Mouse (Mus musculus): ENCODE data around the gene Casr.

Gene Casr

DNA sequence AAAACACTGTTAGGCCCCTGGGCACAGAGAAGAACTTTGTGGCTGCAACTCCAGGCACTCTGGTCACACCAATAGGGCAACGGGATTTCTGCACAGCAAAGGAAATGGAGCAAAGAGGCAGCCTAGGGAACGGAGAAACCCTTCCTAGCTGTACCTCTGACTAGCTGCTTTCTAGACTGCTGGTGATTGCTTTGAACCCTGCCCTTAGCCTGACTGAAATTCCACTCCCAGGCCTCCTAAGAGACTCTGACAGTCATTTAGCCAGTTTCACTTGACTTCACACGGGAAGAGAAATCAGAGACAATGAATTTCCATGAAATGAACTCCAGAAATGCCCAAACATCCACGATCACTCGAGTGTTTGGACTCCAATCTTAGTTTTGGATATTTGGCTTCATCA, 38.8 kb downstream of the Casr start:
- DNase-seq (ENCODE audit: extremely low read depth, low read depth), result no peak

- DNase-seq (ENCODE audit: extremely low read depth, low read depth), result no peak
These were observed 45.6 kb downstream of the Casr start for GRCm38 (mm10) chr16:36516355-36516754.

DNA sequence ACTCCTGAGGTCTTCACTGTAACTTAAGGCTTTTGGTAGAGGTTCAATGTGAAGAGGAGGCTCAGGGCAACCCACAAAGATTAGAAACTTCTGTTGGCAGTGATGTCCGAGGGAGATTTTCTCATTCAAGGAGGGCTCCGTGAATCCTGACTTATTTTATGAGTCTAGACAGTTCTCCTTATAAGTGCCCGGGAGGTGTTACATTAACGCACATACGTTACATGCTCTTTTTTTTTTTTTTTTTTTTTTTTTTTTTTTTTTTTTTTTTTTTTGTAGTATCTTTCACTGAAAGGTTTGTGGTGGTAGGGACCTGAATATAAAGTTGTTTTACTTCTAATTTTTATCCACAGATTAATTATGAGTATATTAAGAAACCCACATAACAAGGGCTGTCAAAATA, 54.6 kb downstream of the Casr start:
- DNase-seq (ENCODE audit: extremely low read depth, low read depth), result no peak

- DNase-seq (ENCODE audit: extremely low read depth, low read depth), result no peak
These were observed 55.1 kb downstream of the Casr start for GRCm38 (mm10) chr16:36506827-36507226.

- no peak for DNase-seq (ENCODE audit: extremely low read depth, low read depth)
These were observed 56.0 kb downstream of the Casr start for GRCm38 (mm10) chr16:36505913-36506312.

DNA sequence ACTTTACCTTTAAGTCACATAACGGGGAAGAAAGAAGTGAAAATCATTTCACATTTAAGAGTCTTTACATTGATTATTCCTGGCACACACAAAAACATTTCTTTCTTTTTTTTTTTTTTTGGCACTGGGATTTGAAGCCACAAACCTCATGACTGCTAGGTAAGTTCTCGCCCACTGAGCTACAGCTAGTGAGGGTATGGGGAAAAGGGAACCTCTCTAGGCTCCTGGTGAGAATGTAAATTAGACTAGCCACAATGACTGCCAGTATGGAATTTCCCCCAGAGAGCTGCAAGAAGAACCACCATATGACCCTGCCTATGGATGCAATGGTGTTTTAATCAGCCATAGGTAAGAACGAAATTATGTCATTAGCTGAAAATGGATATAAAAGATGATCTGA, 56.8 kb downstream of the Casr start:
- DNase-seq (ENCODE audit: extremely low read depth, low read depth), result no peak

GRCm38 (mm10) chr16:36502286-36502685, 59.7 kb downstream of the Casr start:
- DNase-seq (ENCODE audit: extremely low read depth, low read depth), result no peak

DNA sequence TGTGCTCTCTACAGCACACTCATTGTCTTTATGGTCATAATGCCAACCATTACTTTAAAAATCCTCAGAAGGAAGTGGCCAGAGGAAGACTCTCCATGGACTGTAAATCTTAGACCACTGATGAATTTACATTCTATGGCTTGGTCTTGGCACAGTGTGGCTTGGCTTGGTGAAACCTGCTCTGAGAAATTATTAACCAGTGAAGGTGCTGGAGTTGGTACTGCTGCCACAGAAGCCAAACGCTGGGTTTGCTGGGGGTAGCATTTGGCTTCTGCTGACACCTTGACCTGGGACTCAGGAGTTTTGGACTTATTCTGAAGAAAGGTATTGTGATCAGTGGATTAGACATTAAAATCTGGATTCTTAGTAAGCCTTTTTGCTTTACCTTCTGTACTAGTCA, 69.5 kb downstream of the Casr start:
- DNase-seq (ENCODE audit: extremely low read depth, low read depth), result no peak

GRCm38 (mm10) chr16:36476866-36477265, 85.1 kb downstream of the Casr start:
- DNase-seq (ENCODE audit: extremely low read depth, low read depth), result no peak

GRCm38 (mm10) chr16:36475530-36475929, 86.4 kb downstream of the Casr start:
- no peak for DNase-seq (ENCODE audit: extremely low read depth, low read depth)

GRCm38 (mm10) chr16:36474849-36475248, 87.1 kb downstream of the Casr start:
- DNase-seq (ENCODE audit: extremely low read depth, low read depth), result no peak

GRCm38 (mm10) chr16:36473217-36474216, 88.4 kb downstream of the Casr start:
- DNase-seq (ENCODE audit: extremely low read depth, low read depth), result no peak

DNA sequence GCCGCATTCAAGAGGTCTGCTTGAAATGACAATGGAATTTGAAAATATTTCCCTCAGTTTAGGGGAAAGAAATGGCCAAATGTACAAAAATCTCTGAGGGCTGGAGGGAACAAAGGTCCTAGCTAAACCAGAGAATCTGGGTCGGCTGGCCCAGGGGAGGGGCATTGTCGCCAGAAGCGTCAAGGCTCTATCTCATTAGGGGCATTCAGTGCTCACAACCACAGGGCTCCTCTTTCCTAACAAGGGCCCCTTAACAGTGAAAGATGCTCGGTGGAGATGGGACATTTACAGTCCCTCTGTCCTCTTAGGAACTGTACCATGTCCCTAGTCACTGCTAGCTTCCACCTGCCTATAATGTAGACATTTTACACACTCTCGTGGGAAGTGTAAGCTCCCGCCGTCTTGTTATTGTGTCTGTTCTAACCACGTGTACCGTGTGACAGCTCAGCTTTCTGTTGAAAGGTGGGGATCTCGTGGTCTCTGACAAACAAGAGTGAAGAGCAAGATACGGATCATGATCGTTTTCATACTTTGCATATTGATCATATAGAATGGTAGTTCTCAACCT, 90.8 kb downstream of the Casr start:
- no peak for DNase-seq (ENCODE audit: extremely low read depth, low read depth)

GRCm38 (mm10) chr16:36469955-36470478, 91.9 kb downstream of the Casr start:
- peak; percentile 26 for DNase-seq (ENCODE audit: extremely low read depth, low read depth)

GRCm38 (mm10) chr16:36469367-36469766, 92.6 kb downstream of the Casr start:
- no peak for DNase-seq (ENCODE audit: extremely low read depth, low read depth)

- no peak for DNase-seq (ENCODE audit: extremely low read depth, low read depth)
These were observed 93.1 kb downstream of the Casr start for GRCm38 (mm10) chr16:36468862-36469261.

DNA sequence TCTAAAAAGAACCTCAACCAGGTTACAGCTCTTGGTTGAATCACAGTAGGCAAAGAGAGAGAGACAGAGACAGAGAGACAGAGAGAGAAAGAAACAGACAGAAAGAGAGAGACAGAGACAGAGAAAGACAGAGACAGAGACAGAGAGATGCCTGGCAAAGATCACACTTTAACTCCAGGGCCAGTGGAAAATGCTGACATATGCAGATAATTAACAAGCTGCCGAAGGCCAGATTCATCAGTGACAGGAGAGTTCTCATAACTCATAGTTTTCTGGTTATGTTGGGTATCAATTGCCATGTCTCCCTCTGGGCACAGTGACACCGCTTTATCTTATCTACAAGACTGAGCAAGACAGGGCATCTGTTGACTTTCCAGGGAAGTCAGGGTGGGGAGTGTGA, 94.0 kb downstream of the Casr start:
- DNase-seq (ENCODE audit: extremely low read depth, low read depth), result no peak

DNA sequence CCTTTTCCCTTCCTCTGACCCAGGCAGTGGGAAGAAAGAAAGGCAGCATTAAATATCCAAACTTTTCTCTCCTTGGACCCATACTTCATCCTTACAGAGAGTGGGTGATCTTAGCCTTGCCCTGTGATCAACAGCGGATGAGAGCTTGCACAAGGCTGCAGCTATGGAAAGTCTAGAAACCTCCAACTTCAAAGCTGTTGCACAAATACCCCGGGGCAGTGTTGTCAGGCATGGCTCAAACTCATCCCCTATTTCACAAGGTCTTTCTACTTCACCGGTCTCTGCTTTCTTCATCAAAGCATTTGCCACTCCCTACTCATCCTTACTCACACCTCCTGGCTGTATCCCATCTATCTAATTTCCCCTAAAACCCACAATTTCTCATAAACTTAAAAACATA, 96.5 kb downstream of the Casr start:
- no peak for DNase-seq (ENCODE audit: extremely low read depth, low read depth)

DNA sequence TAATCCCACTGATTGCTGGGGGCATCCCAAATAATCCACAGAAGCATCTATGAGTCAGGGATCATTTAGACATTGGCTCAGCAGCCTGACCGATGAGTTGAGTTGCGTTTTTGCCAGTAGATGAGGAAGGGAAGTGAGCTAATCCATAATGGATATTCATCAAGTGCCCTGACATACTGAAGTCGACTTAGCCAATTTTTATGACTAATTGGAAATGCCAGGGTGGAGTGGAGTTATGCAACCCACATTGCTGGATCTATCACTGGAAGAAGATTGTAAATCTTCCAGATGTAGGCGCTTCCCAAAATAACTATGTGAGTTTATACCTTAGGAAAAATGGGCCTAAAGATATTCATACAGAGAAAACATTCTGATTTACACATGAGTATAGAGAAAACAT, 97.9 kb downstream of the Casr start:
- DNase-seq (ENCODE audit: extremely low read depth, low read depth), result no peak

GRCm38 (mm10) chr16:36460426-36460825, 101.5 kb downstream of the Casr start:
- no peak for DNase-seq (ENCODE audit: extremely low read depth, low read depth)

GRCm38 (mm10) chr16:36455342-36455802, 106.6 kb downstream of the Casr start, which contains the start of gene Stfa3:
Gene Stfa3 (minus strand): TSS chr16:36455392.
- no peak for DNase-seq (ENCODE audit: extremely low read depth, low read depth)

Data from MEL-GATA-1-ER (cell line).